Mouse (Mus musculus): ENCODE measurements around the gene Onecut1.
A peak's percentile ranks its signal among the peaks of the same experiment; 100 is the strongest.

Onecut1 gene

DNA sequence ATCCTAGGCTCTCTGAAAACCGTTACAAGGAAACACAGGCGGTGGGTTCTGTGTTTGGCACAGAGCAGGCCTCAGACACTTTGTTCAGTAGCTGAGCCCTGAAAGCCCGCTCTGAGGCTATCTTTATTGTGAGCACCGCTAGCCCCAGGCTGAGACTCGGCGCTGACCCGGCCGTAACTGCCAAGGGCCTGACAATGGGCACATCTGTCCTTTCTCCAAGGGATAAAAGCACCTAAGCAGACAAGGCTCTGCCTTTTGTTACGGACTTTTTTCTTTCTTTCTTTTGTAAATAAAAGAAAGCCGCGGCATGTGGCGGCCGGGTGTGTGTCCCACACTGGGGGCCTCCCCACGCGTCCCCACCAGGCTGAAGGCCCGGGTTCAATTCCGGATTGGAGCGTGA lies 1.3 kb upstream of the Onecut1 start:
- no peak for DNase-seq (ENCODE audit: low spot score in 2 of 2)

DNA sequence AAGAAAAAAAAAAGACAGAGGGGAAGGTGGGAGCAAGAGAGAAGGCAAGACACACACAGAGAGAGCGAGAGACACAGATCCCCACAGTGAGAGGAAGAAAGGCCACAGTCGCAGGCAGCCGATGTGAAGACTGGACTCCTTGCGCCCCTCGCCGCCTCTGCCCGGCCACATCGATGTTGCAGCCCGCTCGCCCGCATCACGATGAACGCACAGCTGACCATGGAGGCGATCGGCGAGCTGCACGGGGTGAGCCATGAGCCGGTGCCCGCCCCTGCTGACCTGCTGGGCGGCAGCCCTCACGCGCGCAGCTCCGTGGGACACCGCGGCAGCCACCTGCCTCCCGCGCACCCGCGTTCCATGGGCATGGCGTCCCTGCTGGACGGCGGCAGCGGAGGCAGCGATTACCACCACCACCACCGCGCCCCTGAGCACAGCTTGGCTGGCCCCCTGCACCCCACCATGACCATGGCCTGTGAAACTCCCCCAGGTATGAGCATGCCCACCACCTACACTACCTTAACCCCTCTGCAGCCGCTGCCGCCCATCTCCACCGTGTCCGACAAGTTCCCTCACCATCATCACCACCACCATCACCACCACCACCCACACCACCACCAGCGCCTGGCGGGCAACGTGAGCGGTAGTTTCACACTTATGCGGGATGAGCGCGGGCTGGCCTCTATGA lies 517 bp downstream of the Onecut1 start:
- no peak for DNase-seq (ENCODE audit: low spot score in 2 of 2)

DNA sequence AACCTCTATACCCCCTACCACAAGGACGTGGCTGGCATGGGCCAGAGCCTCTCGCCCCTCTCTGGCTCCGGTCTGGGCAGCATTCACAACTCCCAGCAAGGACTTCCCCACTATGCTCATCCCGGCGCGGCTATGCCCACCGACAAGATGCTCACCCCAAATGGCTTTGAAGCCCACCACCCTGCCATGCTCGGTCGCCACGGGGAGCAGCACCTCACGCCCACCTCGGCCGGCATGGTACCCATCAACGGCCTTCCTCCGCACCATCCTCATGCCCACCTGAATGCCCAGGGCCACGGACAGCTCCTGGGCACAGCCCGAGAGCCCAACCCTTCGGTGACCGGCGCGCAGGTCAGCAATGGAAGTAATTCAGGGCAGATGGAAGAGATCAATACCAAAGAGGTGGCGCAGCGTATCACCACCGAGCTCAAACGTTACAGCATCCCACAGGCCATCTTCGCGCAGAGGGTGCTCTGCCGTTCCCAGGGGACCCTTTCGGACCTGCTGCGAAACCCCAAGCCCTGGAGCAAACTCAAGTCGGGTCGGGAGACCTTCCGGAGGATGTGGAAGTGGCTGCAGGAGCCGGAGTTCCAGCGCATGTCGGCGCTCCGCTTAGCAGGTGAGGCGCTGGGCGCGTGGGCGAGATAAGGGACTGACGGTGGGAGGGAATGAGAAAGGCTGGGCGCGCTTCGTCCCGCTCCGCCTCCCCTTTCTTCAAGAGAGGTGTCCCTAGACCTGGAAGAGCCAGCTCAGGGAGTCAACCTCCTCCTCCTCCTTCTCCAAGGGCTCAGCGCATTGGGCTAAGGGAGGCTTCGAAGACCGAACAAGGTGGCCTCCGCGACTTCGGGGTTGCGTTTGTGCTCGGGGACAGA lies 1.3 kb downstream of the Onecut1 start:
- no peak for DNase-seq (ENCODE audit: low spot score in 2 of 2)

DNA sequence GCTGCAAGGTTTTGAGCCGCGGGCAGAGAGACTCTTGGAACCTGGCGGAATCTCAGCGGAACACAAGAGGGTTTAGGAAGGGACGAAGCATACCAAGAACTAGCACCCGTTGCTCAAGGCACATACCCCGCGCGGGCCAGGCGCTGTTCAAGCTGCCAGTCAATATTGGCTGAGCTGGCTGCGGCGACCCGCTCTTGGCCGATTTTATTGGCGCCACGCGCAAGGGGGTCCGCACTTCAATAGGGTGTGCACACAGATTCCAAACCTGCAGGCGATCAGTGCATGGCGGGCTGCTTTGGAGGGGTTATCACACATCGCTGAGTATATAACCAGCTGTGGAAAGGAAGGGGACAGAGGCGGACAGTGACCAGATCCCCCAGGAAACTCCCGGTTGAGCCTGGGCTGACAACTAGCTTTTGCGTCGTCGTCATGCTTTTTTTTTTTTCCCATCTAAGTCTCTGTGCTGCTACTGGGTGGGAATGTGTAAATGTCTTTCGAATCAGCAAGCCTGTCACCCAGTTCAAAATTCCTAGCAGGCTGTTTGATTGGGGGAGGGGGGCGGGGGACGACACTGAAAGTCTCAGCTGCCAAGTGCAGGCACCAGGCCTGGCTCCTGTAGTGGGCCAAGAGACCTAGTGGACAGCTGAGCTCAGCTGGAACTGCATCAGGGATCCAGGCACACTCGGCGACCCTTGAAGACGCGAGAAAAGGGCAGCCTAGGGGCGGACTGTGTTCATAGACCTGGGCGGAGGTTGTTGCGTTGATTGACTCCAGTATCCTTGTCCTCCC lies 2.1 kb downstream of the Onecut1 start:
- no peak for DNase-seq (ENCODE audit: low spot score in 2 of 2)

DNA sequence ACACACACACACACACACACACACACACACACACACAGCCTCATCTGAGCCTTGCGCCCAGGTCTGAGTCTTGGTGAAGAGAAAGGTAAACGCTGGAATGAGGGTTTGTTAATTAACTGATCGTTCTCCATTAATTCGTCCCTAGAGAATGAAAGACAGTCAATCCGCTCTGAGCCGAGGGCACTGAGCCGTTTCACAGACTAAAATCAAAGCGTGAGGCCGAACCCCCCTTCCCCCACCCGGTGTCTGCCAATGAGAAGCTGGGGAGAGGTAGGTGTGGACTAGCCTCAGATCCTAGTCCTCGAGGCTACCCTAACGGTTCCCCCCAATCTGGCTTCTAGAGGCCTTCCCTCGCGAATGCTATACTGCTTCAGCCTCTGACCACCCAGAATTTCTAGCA lies 2.8 kb downstream of the Onecut1 start:
- DNase-seq (ENCODE audit: low spot score in 2 of 2), result no peak

DNA sequence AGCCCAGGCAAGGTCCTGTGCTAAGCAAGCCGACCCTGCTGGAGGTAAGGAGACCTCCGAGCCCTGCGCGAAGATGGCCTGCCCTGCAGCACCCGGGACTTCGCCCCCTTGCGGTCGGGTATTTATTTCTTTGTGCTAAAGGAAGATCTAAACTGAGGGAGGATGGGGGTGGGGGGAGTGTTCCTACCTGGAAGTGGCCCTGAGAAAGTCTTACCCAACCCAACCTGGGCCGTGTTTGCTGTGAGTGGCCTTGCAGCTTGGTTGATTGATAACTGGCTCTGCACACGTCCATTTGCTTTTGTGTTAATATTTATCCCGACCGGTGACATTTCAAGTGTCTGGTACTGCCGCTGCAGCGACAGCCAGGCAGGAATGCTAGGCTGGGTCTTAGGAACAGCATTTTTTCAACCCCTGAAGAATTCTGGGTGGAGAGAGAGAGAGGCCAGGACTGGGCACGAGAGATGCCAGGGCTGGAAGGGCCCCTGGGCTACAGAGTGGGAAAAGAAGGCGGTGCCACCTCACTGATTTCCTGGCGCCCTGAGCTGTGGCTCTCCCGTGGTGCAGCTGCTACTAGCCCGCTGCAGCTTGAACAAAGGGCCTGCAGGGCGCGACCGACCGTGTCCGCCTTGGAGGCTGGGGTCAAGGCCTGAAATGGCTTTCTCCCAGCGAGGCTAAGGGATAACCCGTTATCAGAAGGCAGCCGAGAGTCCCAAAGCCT lies 5.0 kb downstream of the Onecut1 start:
- no peak for DNase-seq (ENCODE audit: low spot score in 2 of 2)

DNA sequence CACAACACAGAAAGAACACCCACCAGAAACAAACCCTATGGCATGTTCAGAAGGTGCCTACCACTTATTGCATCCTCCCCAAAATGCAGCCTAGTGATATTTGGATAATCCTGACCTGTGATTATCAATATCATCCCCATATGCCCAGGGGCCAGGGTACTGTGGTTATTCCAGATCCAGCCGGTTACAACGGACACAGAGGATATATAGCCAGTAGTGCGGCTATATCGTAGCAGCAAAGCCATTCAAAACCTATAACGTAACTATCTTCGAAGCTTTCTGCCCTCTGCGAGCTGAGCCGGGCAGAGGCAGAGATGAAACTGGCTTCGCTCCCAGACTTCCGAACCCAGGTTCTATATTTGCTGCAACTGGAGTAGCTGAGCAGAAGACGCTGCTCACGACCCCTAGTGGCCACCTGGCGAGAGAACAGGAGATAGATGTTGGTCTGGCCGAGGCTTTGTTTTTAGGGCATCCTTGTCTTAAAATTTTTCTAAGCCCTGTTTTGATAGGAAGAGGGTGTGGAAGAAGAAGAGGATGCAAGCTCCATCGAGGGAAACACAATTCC lies 6.0 kb downstream of the Onecut1 start:
- DNase-seq (ENCODE audit: low spot score in 2 of 2), result peak in 1 of 2 experiments; percentile 47

DNA sequence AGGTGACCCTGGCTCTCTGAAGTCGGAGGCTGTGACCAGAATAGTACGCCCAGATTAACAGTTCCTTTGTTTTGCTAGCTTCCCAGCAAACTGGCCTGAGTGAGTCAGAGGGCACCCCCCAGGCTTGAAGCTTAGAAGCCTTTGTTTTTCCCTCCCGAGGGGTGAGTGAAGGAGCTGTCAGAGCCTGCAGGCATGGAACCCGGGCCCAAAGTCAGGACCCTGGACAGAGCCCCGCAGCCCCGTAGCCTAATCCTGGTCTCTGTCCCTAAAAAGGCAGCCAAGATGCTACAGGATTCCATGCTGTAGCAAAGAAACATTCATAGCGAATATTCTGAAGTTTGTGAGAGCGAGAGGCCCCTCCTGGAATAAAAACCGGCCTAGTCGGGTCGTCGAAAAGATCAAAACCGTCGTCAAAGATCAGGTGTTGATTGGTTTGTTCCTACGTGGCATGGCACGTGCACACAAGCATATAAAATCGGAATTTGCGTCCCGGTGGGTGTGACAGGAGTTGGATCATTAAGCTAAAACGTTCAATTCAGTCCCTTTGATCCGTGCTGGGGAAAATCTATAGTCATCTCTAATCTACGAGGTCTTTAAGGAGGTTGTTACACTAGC lies 6.7 kb downstream of the Onecut1 start:
- peak in 1 of 2 experiments; percentile 16 for DNase-seq (ENCODE audit: low spot score in 2 of 2)

DNA sequence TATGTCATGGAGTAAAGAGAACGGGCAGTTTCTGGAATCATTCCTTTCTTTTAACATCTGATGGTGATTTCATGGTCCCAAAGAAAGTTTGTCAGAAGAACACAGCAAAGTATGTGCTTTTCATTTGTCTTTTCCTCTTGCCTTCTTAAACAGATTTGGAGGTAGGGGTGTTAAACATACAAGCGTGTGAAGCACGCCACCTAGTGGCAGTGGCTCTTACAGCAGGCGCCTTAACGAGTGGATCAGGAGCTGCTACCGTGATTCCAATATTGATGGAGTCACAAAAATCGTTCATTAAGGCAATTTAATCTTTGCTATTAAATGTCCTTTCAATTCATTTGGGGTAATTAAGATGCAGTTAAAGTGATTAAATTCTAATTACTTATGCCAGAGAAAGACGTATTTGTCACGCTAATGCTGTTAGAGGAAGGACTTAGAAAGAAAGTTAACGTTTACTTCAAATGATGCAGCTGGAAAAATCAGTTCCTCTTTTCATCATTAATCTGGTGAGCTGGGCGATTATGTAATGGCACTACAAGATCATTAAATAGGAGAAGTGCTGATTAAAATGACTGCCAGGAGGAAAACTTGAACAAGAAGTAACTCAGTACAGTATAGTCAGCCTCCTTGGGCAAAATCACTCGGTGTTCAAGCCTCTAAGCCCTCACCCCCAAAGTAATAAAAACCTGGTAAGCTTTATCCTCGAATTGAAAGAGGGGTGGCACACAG lies 9.4 kb downstream of the Onecut1 start:
- DNase-seq (ENCODE audit: low spot score in 2 of 2), result peak in 1 of 2 experiments; percentile 64

DNA sequence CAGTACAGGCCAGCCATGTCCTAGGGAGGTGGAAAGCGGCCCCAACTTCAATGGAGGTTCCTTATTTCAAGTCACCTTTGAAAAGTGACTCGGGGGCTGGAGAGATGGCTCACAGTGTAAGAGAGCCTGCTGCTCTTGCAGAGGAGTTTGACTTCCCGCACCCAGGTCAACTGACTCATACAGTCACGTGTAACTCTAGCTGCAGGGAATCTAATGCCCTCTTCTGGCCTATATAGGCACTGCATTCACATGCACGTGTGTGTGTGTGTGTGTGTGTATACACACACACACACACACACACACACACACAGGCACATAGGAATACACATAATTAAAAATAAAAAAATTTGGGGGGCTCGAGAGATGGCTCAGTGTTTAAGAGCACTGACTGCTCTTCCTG lies 14.6 kb downstream of the Onecut1 start:
- DNase-seq (ENCODE audit: low spot score in 2 of 2), result no peak

DNA sequence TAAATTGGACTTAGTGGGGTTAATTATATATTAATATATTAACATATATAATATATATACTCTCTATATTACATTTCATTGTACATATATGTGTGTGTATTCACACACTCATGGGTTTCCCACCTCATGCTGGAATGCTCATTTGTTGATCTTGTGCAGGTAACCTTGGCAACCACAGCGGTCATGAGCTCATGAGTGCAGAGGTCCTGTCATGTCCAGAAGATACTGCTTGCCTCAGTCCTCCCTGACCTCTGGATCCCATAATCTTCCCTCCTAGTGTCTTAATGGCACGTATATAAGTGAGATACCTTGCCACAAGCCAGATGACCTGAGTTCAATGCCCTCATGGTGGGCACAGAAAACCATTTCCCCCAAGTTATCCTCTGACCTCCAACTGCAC lies 16.0 kb downstream of the Onecut1 start:
- no peak for DNase-seq (ENCODE audit: low spot score in 2 of 2)

DNA sequence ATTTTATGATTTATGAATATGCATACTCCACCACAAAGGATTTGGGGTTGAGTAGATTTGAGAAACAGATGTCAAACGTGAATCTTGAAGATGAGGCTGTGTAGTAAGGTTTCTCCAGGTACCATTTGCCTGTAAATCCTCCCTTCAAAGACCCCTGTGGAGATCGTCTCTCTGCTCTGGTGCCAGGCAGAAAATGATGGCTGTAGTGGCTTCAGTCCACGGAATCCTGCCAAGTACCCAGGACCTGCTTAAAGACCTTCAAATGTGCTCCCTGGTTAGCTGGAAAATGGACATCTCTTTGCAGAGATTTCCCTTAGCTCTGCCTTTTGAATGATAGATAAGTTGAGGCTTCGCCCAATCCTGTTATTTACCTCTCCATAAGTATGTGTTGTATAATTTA lies 26.1 kb downstream of the Onecut1 start:
- DNase-seq (ENCODE audit: low spot score in 2 of 2), result no peak

DNA sequence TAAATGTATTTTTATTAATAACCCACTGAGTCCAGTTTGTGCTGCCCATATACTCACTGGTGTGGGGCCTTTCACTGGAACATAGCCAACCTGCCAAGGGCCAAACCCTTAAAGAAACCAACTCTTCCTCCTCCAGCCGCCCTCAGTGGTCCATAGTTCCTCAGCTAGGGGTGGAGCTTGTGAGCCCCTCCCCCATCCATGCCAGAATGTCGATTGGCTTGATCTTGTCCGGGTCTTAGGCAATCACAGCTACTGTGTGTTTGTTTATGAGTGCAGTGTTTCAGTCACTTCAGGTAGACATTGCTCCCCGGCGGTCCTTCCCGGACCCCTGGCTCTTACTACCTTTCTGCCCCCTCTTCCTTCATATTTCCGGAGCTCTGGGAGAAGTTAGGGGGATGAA lies 35.0 kb downstream of the Onecut1 start:
- DNase-seq (ENCODE audit: low spot score in 2 of 2), result no peak

DNA sequence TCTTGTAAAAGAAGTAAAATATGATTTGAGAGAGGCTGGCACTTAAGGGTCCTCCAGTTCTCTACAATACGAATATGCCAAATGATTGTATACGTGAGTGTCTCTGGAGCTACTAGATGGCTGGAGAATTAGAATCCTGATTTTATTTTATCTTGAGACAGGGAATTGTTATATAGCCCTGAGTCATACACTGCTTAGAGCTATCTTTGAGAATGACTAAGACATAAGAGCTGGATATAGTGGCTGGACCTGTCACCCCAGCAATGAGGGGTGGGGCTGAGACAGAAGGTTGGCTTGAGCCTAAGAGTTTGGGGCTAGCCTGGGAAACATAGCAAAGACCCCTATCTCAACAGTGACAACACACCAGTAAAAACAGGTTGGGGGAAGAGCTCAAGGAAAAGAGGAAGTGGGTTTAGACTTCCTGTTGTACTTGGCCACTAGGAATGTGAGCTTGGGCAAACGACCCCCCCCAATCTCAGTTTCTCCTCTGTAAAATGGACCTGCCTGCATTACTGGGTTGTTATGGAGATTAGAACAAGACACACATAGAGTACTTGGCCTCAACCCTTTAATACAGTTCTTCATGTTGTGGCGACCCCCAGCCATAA lies 35.8 kb downstream of the Onecut1 start:
- no peak for DNase-seq (ENCODE audit: low spot score in 2 of 2)

DNA sequence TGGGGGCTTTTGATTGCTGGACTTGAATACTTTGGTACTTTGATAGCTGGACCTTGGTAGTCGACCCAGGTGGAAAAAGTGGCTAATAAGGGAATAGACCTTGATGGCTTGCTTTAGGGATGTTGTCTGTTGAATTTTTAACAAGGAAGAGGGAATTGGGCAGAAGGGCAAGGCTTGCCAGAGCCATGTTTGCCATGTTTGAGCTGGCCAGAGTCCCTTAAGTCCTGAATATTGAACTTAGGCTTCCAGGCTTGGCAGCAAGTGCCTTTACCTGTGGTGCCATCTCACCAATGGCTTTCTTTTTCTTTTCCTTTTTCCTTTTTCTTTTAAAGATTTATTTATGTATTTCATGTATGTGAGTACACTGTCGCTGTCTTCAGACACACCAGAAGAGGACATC lies 38.4 kb downstream of the Onecut1 start:
- no peak for DNase-seq (ENCODE audit: low spot score in 2 of 2)

DNA sequence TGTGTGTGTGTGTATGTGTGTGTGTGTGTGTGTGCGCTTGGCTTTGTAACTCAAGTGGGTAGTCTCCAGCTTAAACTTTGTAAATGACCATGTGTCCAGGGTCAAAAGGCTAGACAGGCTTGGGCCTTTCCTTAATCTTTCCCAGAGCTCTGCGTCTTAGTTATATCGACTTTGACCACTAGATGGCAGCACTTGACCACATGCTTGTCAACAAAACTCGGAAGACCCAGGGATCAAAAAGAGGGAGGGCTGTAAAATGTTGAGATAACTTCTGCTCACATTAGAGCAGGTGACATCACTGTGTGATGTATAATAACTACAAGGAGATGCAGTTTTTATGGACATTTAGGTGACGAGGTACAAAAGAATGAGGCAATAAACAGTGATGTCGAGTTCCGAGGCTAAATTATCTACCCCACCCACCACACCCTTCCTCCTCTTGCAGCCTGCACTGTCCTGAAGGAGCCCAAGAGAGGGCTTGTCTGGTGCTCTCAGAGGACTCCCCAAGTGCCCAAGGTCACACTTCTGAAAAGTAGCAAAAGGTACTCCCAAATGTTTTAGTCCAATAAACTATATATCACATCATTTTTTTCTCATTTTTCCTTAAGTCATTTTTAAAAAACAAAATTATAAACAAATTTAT lies 43.3 kb downstream of the Onecut1 start:
- DNase-seq (ENCODE audit: low spot score in 2 of 2), result peak; percentile 49 to 73

DNA sequence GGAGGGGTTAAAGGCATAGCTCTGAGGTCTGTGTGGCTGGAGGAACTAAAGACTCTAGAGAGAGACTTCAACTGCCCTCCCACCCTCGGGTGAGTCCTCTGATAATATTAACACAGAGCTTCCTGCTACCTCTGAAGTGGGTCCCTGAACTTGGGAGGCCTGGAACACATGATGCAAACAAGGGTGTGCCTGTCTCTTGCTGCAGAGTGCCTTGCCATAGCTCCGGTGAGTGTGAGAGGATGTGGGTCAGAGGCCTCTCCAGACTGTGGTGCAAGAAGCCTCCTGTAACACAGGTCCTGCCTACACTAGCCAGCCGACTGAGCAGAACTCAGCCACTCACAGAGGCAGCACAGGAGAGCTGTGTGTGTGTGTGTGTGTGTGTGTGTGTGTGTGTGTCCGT lies 45.2 kb downstream of the Onecut1 start:
- peak in 1 of 2 experiments; percentile 36 for DNase-seq (ENCODE audit: low spot score in 2 of 2)

DNA sequence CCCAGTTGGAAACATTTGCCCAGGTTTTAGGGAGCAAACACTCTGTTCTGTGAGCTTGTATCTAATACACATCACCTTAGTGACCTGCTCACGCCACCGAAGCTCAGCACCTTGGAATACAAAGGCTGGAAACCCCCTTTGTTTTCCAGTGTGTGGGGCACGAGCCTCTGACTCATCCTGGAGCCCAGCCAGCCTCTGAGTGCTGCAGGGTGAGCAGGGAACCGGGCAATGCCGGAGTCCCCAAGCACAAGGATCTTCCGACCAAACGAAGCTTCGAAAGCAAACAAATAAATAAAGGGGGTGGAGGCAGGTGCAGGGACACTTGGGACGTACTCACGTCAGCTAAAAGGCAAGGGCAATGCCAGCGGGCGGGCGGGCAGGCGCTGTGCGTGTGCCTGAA lies 47.5 kb downstream of the Onecut1 start:
- DNase-seq (ENCODE audit: low spot score in 2 of 2), result no peak

DNA sequence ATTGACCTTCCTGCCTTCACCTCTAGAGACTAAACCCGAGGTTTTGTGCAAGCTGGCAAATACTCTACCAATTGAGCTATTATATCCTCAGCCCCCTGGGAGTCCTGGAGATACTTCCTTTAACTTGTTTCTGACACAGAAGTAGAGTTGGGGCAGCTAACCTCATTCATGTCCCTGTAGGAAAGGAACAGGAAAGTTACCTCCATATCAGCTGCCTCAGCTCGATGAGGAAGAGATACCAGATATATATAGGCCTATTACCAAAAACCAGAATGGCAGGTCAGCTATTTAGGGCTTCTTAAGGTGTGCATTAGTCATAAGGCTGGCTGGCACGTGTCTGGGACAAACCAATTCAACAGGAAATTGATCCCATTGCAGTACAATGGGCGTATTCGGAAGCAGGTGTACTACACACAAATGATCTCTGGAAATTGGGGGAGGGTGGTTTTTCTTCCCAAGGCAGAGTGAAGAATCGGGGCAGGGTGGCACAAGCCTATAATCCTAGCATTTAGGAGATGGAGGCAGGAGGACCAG lies 48.6 kb downstream of the Onecut1 start:
- DNase-seq (ENCODE audit: low spot score in 2 of 2), result no peak

All from spleen, postnatal 10 days (tissue).